Mouse (Mus musculus): ENCODE data around the gene Fh1.

The Fh1 gene

GRCm38 (mm10) chr1:175625257-175625879 lies at the start of gene Fh1:
Gene Fh1, minus strand, starts transcription at chr1:175625635.
- peak; percentile 94 for DNase-seq (ENCODE audit: extremely low spot score, low spot score)

DNA sequence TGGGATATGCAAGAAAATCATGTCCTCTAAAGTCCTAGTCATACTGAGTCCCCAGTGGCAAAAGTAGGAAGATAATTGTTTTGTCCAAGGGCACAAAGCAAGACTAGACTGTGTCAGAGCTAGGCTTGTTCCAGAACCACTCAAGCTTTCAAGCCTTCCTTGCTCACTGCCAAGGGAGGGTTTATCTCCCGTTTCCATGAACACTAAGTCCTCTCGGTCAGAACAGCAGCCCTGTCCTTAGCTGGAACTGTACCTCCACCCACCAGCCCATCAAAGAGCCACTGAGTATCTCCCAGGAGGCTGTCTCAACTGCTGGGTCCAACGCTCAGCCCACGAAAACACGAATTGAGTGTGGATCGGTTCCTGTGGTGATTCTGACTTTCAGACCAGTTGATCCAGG lies 49.7 kb upstream of the Fh1 start:
- DNase-seq (ENCODE audit: extremely low spot score, low spot score): no peak

DNA sequence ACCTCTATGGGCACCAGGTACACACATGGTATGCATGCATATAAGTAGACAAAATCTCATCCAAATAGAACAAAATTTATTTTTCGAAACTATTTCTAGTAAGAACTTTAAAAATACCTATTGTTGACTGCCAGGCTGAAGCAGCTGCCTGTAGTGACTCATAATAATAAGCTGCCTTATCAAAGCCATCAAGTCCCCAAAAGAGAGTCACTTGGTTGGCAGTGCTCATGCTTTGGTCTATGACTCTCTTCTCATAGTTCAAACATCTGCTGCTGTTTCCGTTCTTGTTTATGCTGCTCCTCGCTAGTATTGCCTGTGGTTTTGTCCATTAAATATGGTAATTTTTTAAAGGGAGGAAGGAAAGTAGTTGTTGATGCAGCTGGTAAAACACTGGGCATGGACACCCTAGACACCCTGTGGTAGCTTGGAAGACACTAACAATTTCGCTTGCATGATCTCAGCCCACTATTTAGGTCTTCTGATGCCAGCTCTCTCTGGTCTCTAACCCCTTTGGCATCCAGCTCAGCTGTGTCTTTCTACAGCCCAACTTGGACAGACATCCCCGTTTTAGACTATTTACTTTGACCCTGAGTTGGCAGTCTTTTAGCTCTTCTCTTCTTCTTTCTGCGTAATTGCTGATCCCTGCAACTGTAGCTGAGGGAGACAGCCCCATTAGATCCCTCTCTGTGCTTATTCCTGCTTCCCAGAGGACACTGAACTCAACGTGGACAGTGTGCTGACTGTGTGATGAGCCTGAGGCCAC lies 48.3 kb upstream of the Fh1 start:
- DNase-seq (ENCODE audit: extremely low spot score, low spot score): no peak

- no peak for DNase-seq (ENCODE audit: extremely low spot score, low spot score)
These were observed 46.2 kb upstream of the Fh1 start for GRCm38 (mm10) chr1:175671626-175672025.

- DNase-seq (ENCODE audit: extremely low spot score, low spot score): no peak
These were observed 44.6 kb upstream of the Fh1 start for GRCm38 (mm10) chr1:175670042-175670441.

DNA sequence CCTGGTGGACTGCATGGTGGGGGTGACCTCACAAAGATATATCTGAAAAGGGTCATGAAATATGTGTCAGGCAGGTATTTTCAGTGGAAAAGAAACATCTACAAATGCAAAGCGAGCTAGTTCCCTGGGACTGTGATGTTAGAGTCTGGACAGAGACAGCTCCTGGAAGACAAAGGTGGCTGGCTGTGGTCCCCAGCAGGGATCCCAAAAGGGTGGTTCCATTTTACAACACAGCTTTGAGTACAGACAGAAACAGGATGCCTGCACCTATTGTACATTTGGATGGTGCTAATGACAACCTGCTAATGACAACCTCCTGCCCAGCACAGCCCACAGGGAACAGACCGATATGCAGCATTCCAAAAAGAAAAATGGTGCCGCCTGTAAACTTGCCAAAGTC lies 44.0 kb upstream of the Fh1 start:
- no peak for DNase-seq (ENCODE audit: extremely low spot score, low spot score)

GRCm38 (mm10) chr1:175668666-175669405 lies 43.4 kb upstream of the Fh1 start:
- no peak for DNase-seq (ENCODE audit: extremely low spot score, low spot score)

GRCm38 (mm10) chr1:175659900-175660299 lies 34.5 kb upstream of the Fh1 start:
- no peak for DNase-seq (ENCODE audit: extremely low spot score, low spot score)

DNA sequence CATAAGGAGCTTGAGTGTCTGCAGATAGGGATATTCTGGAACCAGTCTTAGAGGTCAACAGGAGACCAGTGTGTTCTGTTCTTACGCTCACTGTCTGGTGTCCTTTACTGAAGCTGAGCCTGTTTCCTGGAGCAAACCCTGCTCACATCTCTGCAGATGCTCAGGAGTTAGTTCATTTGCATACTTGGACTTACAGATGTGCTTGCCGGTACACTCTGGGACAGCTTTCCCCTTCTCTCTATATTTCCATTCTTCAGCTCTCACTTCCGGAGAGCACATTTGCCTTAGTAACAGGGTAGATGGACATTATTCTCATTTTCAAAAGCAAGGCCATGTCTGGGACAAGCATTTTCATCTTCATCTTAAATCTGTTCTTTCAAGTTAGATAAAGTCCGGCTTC lies 23.2 kb upstream of the Fh1 start:
- DNase-seq (ENCODE audit: extremely low spot score, low spot score): no peak

GRCm38 (mm10) chr1:175646952-175647351 lies 21.5 kb upstream of the Fh1 start:
- DNase-seq (ENCODE audit: extremely low spot score, low spot score): no peak

DNA sequence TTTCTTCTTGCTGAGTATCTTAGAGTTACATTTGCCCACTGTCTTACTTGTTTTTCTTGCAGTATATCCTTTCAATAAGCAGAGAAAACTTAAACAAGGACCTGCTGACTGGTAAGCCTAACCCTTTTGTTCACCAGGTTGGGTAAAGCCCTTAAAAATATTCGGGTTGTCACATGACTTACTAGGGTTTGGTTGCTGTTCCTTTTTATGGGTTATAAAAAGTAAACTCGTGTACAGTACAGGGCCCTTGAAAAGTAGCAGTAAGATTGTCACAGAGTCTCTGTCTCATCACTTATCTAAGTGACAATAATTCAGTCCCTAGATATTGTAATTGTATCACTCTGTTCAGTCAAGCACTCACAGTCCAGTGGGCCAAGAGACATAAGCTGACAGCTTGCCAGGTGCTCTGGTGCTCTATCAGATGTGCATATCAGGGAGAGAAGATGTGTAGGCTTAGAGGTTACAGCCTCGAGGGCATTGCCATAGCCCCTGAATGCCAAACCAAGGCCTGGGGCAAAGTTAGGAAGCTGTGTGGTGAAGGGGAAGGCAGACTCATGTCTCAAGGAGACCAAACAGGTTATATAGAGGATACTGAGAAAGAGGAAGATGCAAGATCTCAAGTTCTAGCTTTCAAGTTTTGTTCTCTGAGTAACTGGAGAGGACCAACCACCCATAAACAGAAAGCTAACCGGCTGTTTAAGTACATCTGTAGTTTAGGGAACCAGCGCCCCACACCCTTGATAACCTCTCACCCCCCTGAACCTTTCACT lies 18.2 kb upstream of the Fh1 start:
- no peak for DNase-seq (ENCODE audit: extremely low spot score, low spot score)

DNA sequence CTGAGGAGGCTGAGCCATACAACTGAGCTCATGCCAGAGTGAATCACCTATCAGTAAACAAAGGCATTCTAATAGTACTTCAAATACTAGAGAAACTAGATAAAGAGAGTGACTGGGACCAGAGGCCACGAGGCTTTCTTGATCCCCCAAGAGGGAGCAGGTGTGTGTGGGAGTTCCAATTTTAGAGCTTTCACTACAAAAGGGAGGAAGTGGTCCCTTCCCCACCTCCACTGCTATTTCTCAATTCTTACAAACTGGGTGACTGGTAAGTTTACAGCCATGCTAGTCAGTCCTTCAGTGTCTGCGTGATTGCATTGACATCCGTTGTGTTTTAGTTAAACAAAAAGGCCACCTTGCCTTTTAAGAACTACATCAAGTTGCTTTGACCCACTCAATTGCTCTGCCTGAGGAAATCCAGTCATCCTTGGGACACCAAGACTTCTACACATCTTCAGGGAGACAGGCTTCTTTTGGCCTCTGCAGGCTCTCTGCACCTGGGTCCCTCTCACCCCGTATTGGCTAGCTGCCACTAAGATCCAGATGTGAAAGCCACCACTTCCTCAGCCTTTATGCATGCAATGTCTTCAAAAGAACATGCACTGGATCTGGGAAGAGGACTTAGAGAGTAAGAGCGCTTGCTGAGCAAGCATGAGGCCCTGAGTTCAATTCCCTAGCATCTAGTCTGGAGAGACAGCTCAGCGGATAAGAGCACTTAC lies 15.2 kb upstream of the Fh1 start:
- no peak for DNase-seq (ENCODE audit: extremely low spot score, low spot score)

- DNase-seq (ENCODE audit: extremely low spot score, low spot score): no peak
These were observed 13.6 kb upstream of the Fh1 start for GRCm38 (mm10) chr1:175639072-175639471.

- no peak for DNase-seq (ENCODE audit: extremely low spot score, low spot score)
These were observed 12.2 kb upstream of the Fh1 start for GRCm38 (mm10) chr1:175637677-175638076.

DNA sequence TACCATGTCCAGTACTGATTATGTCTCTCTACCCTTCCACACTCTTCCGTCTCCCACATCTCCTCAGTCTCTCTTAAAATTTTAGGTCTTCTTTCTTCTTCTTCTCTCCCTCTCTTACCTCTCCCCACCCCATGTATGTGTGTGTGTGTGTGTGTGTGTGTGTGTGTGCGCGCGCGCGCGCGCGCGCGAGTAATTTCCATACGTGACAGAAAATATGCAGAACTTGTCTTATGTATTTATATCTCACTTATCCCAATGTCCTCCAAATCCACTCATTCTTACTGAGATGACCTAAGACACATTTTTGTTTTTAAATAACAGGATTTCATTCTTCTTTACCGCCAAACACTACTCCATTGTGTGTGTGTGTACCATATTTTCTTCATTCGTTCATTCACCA lies 7.0 kb upstream of the Fh1 start:
- no peak for DNase-seq (ENCODE audit: extremely low spot score, low spot score)

DNA sequence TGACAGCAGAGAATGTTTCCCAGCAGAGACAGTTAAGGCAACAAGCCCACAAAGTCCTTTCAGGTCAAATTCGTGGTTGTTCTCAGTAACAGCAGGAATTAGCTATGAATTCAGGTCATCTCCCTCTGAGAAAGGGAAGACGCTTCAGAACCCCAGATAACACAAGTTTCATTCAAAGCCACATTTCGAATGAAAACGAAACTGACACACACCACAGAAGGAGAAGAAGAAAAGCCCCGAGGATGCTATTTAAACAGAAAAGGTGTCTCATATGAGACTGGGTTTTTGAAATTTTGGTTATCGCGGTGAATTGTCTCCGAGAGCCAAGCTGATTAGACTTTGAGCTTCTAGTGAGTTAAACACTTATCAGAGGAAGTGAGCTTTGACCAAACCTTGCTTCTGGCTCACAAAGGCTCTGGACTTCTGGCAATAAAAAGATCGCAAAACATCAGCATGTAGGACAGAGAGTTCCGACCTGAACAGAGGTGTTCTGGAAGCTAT lies 6.3 kb upstream of the Fh1 start:
- no peak for DNase-seq (ENCODE audit: extremely low spot score, low spot score)

DNA sequence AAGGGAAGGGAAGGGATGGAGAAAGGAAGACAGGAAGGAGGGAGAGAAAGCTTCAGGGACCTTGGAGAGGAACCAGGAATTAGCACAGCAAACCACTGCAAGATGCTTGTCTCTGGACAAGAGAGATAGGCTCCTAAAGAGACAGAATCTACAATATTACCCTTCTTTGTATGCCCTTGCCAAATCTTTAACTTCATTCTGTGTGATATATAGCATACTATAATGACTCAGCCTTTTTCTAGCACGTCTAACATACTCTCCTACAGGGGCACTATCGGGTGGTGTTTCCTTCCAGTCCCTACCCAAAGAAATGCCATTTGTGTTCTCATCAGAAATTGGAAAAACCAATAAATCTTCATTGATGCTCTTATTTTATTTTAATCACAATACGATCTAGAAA lies 5.6 kb upstream of the Fh1 start:
- DNase-seq (ENCODE audit: extremely low spot score, low spot score): no peak

DNA sequence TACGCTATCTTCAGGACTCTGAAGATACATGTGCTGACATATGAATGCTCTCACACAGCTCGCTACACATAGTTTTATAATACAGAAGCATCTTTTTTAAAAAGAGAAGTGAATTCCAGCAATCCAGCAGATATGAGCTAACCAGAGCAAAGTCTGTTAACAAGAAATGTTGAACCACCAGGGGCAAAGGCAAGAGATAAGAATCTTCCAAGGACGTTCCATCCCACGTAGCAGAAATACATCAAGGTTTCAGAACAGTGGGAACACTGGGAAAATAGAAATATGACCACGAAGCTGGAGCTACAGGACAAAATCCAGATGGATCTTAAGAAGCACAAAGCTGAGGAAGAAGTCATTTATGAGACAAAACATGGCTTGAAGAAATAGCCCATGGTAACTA lies 4.9 kb upstream of the Fh1 start:
- DNase-seq (ENCODE audit: extremely low spot score, low spot score): no peak

DNA sequence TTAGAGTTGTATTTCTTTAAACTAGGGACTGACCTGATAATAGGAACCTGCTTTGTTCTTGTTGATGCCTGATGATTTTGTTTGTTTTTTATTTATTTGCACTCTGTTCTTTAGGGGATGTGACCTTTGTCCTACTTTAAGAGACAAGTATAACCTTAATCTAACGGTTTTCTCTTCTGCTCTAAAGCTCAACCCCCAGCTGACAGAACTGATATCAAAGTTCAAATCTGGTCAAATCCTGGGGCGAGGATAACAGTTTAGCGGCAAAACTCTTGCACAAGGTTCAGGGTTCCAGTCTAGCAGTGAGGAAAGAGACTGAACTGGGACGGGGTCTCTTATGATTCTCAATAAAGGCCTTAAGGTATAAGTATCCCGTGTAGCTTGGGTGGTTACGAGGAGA lies 3.8 kb upstream of the Fh1 start:
- no peak for DNase-seq (ENCODE audit: extremely low spot score, low spot score)

DNA sequence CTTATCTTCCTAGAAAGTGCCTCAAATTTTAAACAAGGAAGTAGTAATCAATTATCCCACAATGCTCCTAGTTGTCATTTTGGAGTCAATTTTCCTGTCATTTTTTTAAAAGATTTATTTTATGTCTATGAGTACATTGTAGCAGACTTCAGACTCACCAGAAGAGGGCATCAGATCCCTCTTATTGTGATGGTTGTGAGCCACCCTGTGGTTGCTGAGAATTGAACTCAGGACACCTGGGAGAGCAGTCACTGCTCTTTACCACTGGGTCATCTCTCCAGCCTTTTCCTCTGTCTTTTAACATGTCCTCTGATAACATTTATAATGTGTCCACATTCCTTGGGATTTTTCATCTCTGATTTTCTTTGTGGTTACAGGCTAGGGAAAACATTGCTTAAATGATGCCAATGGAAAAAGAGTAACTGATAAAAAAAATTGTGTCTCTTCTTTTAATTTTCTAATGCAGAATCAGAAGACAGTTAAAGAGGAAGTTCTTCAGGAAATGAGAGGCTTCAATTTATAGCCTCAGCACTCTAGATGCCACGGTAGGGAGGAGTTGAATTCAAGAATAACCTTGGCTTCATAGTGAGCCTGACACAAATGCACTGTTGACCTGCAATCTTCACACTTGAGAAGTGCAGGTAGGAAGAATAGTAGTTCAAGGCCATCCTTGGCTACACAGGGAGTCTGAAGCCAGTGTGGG lies 706 bp upstream of the Fh1 start:
- DNase-seq (ENCODE audit: extremely low spot score, low spot score): no peak
